Mouse (Mus musculus): ENCODE measurements around the gene Kdsr.

GRCm38 (mm10) chr1:106696472-106696871 is 63.1 kb downstream of the Kdsr start:
- TF ChIP-seq CTCF (IDR thresholded peaks at IDR 0.05; ENCODE audit: low read depth): no peak
- no peak for TF ChIP-seq EP300 (IDR thresholded peaks at IDR 0.05; ENCODE audit: low read depth)
